Mouse (Mus musculus) midbrain, embryonic 14.5 days (tissue): ENCODE data around the gene Slc34a1. TPM values are rescaled to one million over a fixed set of nuclear protein-coding genes. Genes with fewer than 3 reads are reported as not detected.

ENCODE experiments used
- ATAC-seq: fragments of 200-750 bp; cut with Nextera tagmentation; 2 replicates; pipeline ENCODE4 v1.8.0; 2017; ENCODE audit warnings: moderate number of reproducible peaks, moderate library complexity; ENCODE audit not compliant: low FRiP score, low TSS enrichment
- DNase-seq: peaks from one replicate; pipeline ENCODE4 v3.0.0-alpha.2; 2015
- H3K27ac ChIP-seq: fragments of 300-500 bp; sonication (generic); replicated peaks from 2 replicates; pipeline ENCODE4 v1.5.1; 2014; ENCODE audit warnings: mild to moderate bottlenecking, low read depth, low read length, moderate library complexity
- H3K27me3 ChIP-seq: fragments of 300-500 bp; sonication (generic); 2 replicates; pipeline ENCODE4 v1.6.1; 2014; ENCODE audit warnings: low read length, control low read depth, mixed read lengths; ENCODE audit not compliant: control insufficient read depth, insufficient read depth
- H3K36me3 ChIP-seq: fragments of 300-500 bp; sonication (generic); 2 replicates; pipeline ENCODE4 v1.6.1; 2014; ENCODE audit warnings: low read length, control low read depth; ENCODE audit not compliant: control insufficient read depth, insufficient read depth
- H3K4me1 ChIP-seq: fragments of 300-500 bp; sonication (generic); 2 replicates; pipeline ENCODE4 v1.6.1; 2014; ENCODE audit warnings: mild to moderate bottlenecking, antibody characterized with exemption, low read length, control low read depth; ENCODE audit not compliant: control insufficient read depth, insufficient read depth
- H3K4me2 ChIP-seq: fragments of 300-500 bp; sonication (generic); 2 replicates; pipeline ENCODE4 v1.6.1; 2014; ENCODE audit warnings: mild to moderate bottlenecking, low read length, moderate library complexity
- H3K4me3 ChIP-seq: fragments of 300-500 bp; sonication (generic); replicated peaks from 2 replicates; pipeline ENCODE4 v1.5.1; 2014; ENCODE audit warnings: low read depth, low read length
- H3K9ac ChIP-seq: fragments of 300-500 bp; sonication (generic); replicated peaks from 2 replicates; pipeline ENCODE4 v1.6.1; 2014; ENCODE audit warnings: mild to moderate bottlenecking, low read length, moderate library complexity
- H3K9me3 ChIP-seq: fragments of 300-500 bp; sonication (generic); 2 replicates; pipeline ENCODE4 v1.6.1; 2016; ENCODE audit warnings: low read length, control low read depth, mixed read lengths; ENCODE audit not compliant: control insufficient read depth
- WGBS: fragments of 180-500 bp; shearing (Covaris S2); extraction: QIAGEN DNeasy Blood & Tissue Kit; methylation state at CpG from one replicate; pipeline ENCODE4 v1.1.7; 2014; 5-methylcytosine and 5-hydroxymethylcytosine counted together
- polyA plus RNA-seq: library from polyadenylated mRNA; unstranded; fragments of >200 nt; fragmentation: Nextera tagmentation; extraction: Ambion mirVana; gene quantifications from 2 replicates; pipeline ENCODE4 v1.2.1, GENCODE M21; 2014

The Slc34a1 gene
- not detected in 2 replicates for polyA plus RNA-seq

DNA sequence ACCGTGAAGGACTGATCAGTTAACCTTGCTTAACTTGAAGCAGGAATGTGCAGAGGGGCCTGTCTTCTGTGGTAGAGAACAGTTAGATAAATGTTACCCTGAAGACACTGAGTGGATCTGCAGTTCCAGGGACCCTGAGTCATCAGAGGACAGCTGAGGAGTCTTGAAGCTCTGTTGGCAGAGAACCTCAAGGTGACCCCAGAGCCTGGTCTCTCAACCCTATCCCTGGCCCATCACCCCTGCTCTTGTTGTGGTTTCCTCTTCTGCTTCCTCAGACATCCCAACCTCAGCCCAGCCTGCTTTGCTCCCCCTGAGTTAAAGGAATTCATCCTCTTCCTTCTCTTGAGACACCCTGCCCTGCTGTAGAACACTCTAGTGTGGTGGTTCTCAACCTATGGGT lies at the start of gene Slc34a1:
TSS of gene Slc34a1 (plus strand) at position 100 of the 400 bp plus-strand sequence.
- Histone ChIP-seq H3K27ac (no peak within 1 kb of the TSS), H3K4me2 (no peak within 1 kb of the TSS), H3K36me3 (no peaks in the 10 kb centered on the region), H3K4me3 (no peak within 1 kb of the TSS), H3K9me3 (no peaks in the 10 kb centered on the region), H3K9ac (no peak within 1 kb of the TSS), H3K4me1 (no peaks in the 10 kb centered on the region), H3K27me3 (no peaks in the 10 kb centered on the region)
- ATAC-seq: no peak
- WGBS: 97% methylated on average over 1 of the region's 1 CpGs
- DNase-seq: no peak

DNA sequence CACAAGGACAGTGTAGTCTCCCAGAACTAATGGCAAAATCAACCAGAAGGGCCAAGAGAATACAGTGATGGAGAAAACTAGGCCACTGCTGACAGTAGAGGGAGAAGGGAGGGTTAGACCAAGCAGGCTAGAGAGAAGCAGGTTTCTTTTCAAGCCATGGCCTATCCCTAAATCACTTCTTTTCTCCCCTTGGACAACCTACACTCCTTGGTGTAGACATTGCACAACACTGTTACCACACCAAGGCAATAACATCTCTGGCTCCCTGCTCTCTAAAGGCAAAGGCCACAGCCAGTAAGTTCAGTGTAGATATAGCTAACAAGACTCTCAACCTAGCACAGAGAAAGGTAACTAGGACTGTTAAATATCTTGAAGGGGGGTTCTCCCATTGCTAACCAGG lies 36.8 kb upstream of the Slc34a1 start:
- no peak for ATAC-seq

DNA sequence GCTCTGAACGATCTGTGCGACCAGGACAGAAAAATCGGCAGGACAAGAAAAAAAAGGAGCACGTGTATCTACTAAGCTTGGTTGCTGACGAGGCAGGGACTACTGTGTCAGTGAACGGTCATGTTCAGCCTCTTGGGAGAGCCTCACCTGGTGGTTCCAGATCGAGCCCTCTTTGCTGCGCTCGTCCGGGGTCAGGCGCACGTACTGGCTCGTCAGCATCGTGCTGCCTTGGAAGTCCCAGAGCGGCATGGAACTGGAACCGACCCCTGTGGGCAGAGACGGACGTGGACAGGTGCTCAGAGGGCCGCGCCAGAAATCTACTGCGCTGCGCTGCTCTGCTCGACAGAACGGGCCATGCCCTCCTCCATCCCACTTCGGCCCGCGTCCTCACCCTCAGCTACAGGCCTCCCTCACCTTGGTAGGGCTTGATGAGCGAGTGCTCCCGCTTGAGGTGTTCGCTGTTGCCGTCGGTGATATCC lies 36.0 kb upstream of the Slc34a1 start:
- no peak for DNase-seq
- WGBS: 1% methylated on average over 32 of the region's 32 CpGs
- H3K36me3 ChIP-seq: peaks cover 34% of the 10 kb centered on the region
- H3K27ac ChIP-seq: peak overlapping the region; percentile 89
- peak overlapping the region; percentile 93 for H3K4me3 ChIP-seq
- no peaks in the 10 kb centered on the region for H3K9me3 ChIP-seq
- no peaks in the 10 kb centered on the region; the same call in 1 of the 2 replicates for H3K27me3 ChIP-seq
- peak; percentile 47 for ATAC-seq
- peak overlapping the region; percentile 65 for H3K4me2 ChIP-seq
- H3K4me1 ChIP-seq: peaks cover 14% of the 10 kb centered on the region
- peak overlapping the region; percentile 84 for H3K9ac ChIP-seq

More for the DNA sequence above, 36.8 kb upstream of the Slc34a1 start:
- peaks cover 39% of the 10 kb centered on the region for H3K36me3 ChIP-seq
- no peak for DNase-seq
- H3K4me3 ChIP-seq: peak overlapping the region; percentile 93
- H3K27ac ChIP-seq: no peak overlapping the region
- no peaks in the 10 kb centered on the region for H3K9me3 ChIP-seq
- H3K4me2 ChIP-seq: peak overlapping the region; percentile 65
- no peaks in the 10 kb centered on the region; the same call in 1 of the 2 replicates for H3K27me3 ChIP-seq
- no peak overlapping the region for H3K9ac ChIP-seq
- peaks cover 14% of the 10 kb centered on the region for H3K4me1 ChIP-seq

DNA sequence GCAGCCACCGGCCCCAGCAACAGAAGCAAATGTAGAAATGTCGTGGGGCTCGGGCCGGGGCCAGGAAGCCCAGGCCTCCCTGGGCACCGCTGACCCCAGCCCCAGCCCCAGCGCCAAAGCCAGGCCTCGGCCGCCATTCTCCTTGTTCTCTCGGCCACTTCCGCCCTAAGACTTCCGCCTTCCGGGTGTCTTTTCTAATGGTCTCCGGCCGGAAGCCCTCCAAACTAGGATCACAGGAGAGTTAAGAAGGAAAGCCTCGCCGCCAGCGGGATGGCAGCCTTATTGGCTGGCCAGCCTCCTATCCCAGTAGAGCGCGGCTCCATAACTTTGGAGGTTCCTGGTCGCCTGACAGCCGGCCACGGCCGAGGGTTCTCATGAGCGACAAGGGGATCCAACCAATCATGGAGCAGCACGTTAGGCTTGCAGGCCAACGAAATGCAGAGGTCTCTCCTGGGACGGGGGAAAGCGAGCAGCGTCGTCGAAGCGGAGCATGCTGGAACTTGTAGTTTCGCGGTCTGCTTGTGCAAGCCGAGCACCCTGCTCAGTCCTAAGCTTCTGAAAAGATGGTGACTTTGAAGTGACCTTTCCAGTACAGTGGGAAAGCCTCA lies 35.4 kb upstream of the Slc34a1 start, which contains the start of gene Lman2:
TSS of gene Lman2 (minus strand) at position 331 of the 608 bp plus-strand sequence.
- H3K4me2 ChIP-seq: peak within 1 kb of the TSS; percentile 65
- H3K9ac ChIP-seq: peak within 1 kb of the TSS; percentile 84
- WGBS: under 1% methylated on average over 35 of the region's 35 CpGs
- H3K9me3 ChIP-seq: no peaks in the 10 kb centered on the region
- DNase-seq (peak; percentile 99), ATAC-seq (peak; percentile 98)
- H3K27me3 ChIP-seq: no peaks in the 10 kb centered on the region; the same call in 1 of the 2 replicates
- H3K36me3 ChIP-seq: peaks cover 32% of the 10 kb centered on the region
- H3K27ac ChIP-seq: peak within 1 kb of the TSS; percentile 89
- H3K4me3 ChIP-seq: peak within 1 kb of the TSS; percentile 93
- peaks cover 14% of the 10 kb centered on the region for H3K4me1 ChIP-seq

DNA sequence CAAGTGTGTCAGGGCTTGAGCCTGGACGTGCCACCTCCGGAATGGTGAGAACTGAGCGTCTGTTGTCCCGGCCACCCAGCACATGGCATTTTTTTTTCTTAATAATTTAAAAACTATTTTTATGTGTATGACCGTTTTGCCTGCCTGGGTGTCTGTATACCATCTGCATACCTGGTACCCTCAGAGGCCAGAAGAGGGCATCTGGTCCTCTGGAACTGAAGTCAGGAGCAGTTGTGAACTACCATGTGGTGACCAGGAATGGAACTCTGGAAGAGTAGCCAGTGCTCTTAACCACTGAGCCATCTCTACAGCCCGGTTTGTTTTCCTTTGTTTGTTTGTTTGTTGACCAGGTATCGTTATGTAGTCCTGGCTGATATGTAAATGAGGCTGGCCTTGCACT lies 29.6 kb upstream of the Slc34a1 start:
- no peak overlapping the region for H3K4me2 ChIP-seq
- H3K27ac ChIP-seq: no peak overlapping the region
- no peaks in the 10 kb centered on the region; the same call in 1 of the 2 replicates for H3K27me3 ChIP-seq
- no peak overlapping the region for H3K9ac ChIP-seq
- no peaks in the 10 kb centered on the region for H3K4me1 ChIP-seq
- no peak overlapping the region for H3K4me3 ChIP-seq
- WGBS: 78% methylated on average over 7 of the region's 7 CpGs
- H3K36me3 ChIP-seq: no peaks in the 10 kb centered on the region
- DNase-seq (no peak), ATAC-seq (no peak)
- no peaks in the 10 kb centered on the region for H3K9me3 ChIP-seq

DNA sequence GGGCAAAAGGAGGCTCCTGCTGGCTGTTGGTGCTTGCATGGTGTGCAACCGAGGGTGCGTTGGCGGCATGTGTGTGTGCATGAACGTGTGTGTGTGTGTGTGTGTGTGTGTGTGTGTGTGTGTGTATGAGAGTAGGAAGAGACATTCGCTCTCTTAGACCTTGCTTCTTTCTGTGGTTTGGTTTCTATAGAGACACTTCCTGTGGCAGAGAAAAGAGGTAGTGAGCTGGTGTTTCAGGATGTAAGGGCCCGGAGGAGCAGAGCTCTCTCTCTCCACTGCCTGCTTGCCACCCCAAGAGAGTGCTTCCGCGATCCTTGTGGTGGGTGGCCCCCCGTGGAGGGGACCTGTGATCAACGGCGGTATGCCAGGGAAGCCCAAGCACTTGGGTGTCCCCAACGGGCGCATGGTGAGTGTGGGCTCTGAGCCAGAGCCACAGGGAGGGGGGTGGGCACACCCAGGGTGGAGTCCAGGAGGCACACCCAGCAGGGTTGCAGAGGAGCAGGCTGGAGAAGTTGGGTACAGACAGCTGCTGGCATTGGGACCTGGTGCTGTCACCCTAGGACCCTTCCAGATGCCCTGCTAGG lies 28.4 kb upstream of the Slc34a1 start, which contains the start of gene Rgs14:
TSS of gene Rgs14 (plus strand) at position 202 of the 584 bp plus-strand sequence.
- no peak within 1 kb of the TSS for H3K9ac ChIP-seq
- H3K9me3 ChIP-seq: no peaks in the 10 kb centered on the region
- no peaks in the 10 kb centered on the region for H3K4me1 ChIP-seq
- H3K36me3 ChIP-seq: no peaks in the 10 kb centered on the region
- ATAC-seq (no peak), DNase-seq (no peak)
- WGBS: 68% methylated on average over 13 of the region's 13 CpGs
- no peak within 1 kb of the TSS for H3K27ac ChIP-seq
- no peaks in the 10 kb centered on the region; the same call in 1 of the 2 replicates for H3K27me3 ChIP-seq
- no peak within 1 kb of the TSS for H3K4me2 ChIP-seq
- no peak within 1 kb of the TSS for H3K4me3 ChIP-seq

DNA sequence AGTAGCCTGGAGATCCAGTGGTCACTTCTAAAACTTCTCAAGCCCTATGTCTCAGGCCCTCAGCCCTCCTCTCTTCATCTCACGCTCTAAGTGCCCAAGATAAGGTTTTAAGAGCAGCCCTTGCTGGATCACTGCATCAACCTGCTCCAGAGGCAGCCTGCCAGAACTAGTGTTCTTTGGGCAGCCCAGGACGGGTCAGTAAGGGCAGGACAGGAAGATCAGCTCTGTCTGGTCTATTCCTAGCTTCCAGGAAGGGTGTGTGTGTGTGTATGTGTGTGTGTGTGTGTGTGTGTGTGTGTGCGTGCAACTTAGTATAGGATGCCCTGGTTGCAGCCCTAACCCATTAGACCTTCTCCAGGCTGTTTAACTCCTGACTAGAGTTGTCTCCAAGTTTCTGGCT lies 27.8 kb upstream of the Slc34a1 start:
- no peak overlapping the region for H3K4me2 ChIP-seq
- H3K9me3 ChIP-seq: no peaks in the 10 kb centered on the region
- WGBS: 75% methylated on average over 3 of the region's 3 CpGs
- no peaks in the 10 kb centered on the region for H3K36me3 ChIP-seq
- ATAC-seq: no peak
- no peak overlapping the region for H3K27ac ChIP-seq
- no peaks in the 10 kb centered on the region; the same call in 1 of the 2 replicates for H3K27me3 ChIP-seq
- no peak overlapping the region for H3K4me3 ChIP-seq
- no peaks in the 10 kb centered on the region for H3K4me1 ChIP-seq
- DNase-seq: no peak
- H3K9ac ChIP-seq: no peak overlapping the region

DNA sequence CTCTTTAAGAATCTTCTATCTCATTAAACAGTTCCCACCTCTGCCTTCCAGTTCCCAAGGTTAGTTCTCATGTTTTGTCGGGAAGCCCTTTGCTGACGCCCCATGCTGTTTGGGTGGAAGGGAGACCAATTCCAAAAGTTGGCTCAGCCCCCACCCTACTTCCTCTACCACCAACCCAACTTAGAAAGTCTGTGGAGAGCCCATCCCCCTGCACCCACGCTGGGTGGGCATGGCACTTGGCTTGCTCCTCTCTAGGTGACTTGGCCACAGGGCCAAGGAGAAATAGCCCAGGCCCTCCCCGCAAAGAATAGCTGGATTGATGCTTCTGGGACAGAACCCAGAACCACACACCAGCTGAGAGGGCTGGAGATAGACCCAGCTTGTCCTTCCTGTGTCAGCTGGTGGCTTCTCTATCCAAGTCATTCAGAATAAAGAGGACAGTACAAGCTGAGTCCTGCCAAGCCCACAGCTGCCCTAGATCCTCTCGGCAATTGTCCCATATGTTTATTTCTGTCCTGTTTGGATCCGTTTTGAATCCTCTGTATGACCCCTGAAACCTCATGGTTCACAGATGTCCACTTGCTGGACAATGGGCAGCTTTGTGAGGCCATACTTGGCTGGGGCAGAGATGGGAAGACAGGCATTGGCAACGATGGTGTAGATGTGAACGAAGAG lies 26.8 kb upstream of the Slc34a1 start:
- Histone ChIP-seq H3K4me2 (no peak overlapping the region), H3K27me3 (no peaks in the 10 kb centered on the region), H3K36me3 (no peaks in the 10 kb centered on the region), H3K9ac (no peak overlapping the region), H3K27ac (no peak overlapping the region), H3K4me3 (no peak overlapping the region), H3K9me3 (no peaks in the 10 kb centered on the region), H3K4me1 (no peaks in the 10 kb centered on the region)
- no peak for DNase-seq
- ATAC-seq: no peak
- 75% methylated on average over 8 of the region's 8 CpGs for whole genome bisulfite sequencing
